Mouse (Mus musculus): ENCODE data around the gene Olfr739. TPM values are rescaled to one million over a fixed set of nuclear protein-coding genes. Genes with fewer than 3 reads are reported as not detected.

Gene Olfr739
- not detected in 2 replicates for polyA plus RNA-seq (2015; fragmentation: Nextera tagmentation; extraction: Ambion mirVana)

DNA sequence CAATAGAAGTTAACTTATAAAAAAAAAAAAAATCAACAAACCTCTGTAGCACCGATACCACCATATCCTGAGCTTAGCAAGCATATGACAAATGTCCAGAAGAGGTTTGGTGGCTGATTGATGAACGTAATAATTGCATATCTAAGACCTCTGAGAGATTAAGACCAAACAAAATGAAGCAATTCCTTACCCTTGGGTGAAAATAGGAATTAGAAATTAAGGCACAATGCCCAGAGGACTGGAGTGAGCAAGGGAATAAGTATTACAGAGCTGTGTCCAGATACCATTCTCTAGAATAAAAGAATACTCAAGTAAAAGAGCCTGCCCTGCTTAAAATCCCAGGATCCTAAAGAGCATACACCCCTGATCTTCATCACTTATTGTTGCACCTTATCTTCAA is at the start of gene Olfr739:
TSS of gene Olfr739 (plus strand) at position 301 of the 400 bp plus-strand sequence.
- Histone ChIP-seq H3K9ac (no peak within 1 kb of the TSS), H3K4me1 (replicated peaks) (no peaks in the 10 kb centered on the region), H3K27me3 (no peaks in the 10 kb centered on the region), H3K4me2 (no peak within 1 kb of the TSS), H3K9me3 (no peaks in the 10 kb centered on the region), H3K4me3 (no peak within 1 kb of the TSS), H3K36me3 (no peaks in the 10 kb centered on the region), H3K27ac (replicated peaks) (no peak within 1 kb of the TSS)
- no peak for ATAC-seq (ENCODE audit: low FRiP score, low read depth)
- WGBS: 65% methylated on average over 2 of the region's 2 CpGs

DNA sequence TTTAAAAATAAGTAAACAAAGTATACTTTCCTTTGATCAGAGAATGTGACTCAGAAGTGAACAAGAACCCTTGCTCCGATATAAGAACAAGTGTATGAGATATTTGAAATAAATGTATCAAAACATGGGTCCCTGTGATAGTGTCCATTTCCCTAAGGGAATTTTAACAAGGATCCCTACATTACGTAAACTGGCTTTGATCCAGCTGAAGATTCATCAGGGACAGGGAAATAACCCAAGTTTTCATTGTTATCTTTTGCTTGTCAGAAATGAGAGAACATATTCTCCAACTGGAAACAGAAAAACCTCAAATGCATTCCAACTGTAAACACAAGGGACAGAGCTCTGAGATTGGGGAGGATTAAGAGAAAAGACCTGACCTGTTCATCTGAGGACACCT is 37.6 kb upstream of the Olfr739 start, which contains the start of gene Olfr736:
TSS of gene Olfr736 (plus strand) at position 301 of the 400 bp plus-strand sequence.
- H3K27ac ChIP-seq (replicated peaks): no peak within 1 kb of the TSS
- H3K9me3 ChIP-seq: no peaks in the 10 kb centered on the region
- H3K36me3 ChIP-seq: no peaks in the 10 kb centered on the region
- no peak within 1 kb of the TSS for H3K4me2 ChIP-seq
- no peak within 1 kb of the TSS for H3K4me3 ChIP-seq
- ATAC-seq (ENCODE audit: low FRiP score, low read depth): no peak
- no peaks in the 10 kb centered on the region for H3K4me1 ChIP-seq (replicated peaks)
- H3K9ac ChIP-seq: no peak within 1 kb of the TSS
- no peaks in the 10 kb centered on the region for H3K27me3 ChIP-seq
- 88% methylated on average over 2 of the region's 2 CpGs for WGBS

DNA sequence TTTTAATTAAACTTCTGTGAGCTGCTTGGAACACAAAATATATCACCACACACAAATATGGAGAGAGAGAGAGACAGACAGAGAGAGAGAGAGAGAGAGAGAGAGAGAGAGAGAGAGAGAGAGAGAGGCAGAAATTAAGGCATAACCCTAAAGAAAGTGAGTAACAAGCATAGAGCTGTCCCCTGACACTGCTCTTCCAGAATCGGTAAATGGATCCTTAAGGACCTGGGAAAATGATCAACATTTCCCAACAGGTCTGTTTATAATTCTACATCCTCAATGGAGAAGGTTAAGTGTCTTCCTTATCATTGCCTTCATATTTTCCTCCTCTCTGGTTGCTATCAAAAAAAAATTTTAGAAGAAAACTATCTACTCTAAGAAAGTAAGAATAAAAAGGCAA is 11.2 kb upstream of the Olfr739 start, which contains the start of gene Olfr738:
TSS of gene Olfr738 (plus strand) at position 301 of the 400 bp plus-strand sequence.
- H3K4me1 ChIP-seq (replicated peaks): no peaks in the 10 kb centered on the region
- H3K4me2 ChIP-seq: no peak within 1 kb of the TSS
- H3K9ac ChIP-seq: no peak within 1 kb of the TSS
- H3K36me3 ChIP-seq: no peaks in the 10 kb centered on the region
- ATAC-seq (ENCODE audit: low FRiP score, low read depth): no peak
- H3K27ac ChIP-seq (replicated peaks): no peak within 1 kb of the TSS
- no peaks in the 10 kb centered on the region for H3K27me3 ChIP-seq
- 93% methylated on average over 1 of the region's 1 CpGs for WGBS
- H3K9me3 ChIP-seq: no peaks in the 10 kb centered on the region
- no peak within 1 kb of the TSS for H3K4me3 ChIP-seq

DNA sequence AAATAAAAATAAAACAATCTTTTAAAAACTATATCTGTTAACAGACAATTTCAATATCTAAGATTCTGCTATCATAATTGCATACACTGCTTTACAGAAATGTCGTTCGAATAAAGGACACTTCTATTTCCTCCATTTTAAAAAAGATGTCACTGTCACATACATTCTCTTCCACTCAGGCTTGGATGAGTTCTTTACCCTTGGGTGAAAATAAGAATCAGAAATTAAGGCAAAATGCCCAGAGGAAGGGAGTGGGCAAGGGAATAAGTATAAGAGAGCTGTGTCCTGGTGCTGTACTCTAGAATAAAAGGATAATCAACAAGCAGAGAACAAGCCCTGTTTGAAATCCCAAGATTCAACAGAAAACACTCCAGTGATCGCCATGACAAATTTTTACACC is 26.8 kb downstream of the Olfr739 start, which contains the start of gene Olfr740:
TSS of gene Olfr740 (plus strand) at position 301 of the 400 bp plus-strand sequence.
- no peak for ATAC-seq (ENCODE audit: low FRiP score, low read depth)
- no peaks in the 10 kb centered on the region for H3K27me3 ChIP-seq
- no peaks in the 10 kb centered on the region for H3K4me1 ChIP-seq (replicated peaks)
- no peak within 1 kb of the TSS for H3K27ac ChIP-seq (replicated peaks)
- WGBS: 84% methylated on average over 3 of the region's 3 CpGs
- H3K36me3 ChIP-seq: no peaks in the 10 kb centered on the region
- no peak within 1 kb of the TSS for H3K4me3 ChIP-seq
- no peaks in the 10 kb centered on the region for H3K9me3 ChIP-seq
- H3K4me2 ChIP-seq: no peak within 1 kb of the TSS
- H3K9ac ChIP-seq: no peak within 1 kb of the TSS

DNA sequence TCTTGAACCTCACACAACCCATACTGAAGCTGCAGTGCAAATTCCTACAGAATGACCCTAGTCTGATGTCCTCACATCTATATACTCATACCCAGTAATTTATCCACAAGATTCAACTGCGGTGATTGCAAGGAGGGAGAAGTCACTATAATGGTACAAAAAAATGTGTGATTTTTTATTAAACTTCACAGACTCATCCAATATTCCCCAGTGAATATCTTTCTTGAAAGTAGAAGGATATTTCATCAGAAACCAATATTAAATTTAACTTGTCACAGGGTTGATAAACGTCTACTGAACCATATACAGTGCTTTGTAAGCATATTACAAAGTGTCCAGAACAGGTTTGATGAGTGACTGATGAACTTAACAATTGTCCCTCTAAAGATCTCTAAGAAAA is 54.0 kb downstream of the Olfr739 start, which contains the start of gene Olfr741:
TSS of gene Olfr741 (plus strand) at position 301 of the 400 bp plus-strand sequence.
- Histone ChIP-seq H3K27ac (replicated peaks) (no peak within 1 kb of the TSS), H3K4me1 (replicated peaks) (no peaks in the 10 kb centered on the region)

More for the DNA sequence above, 54.0 kb downstream of the Olfr739 start, which contains the start of gene Olfr741:
- no peaks in the 10 kb centered on the region for H3K9me3 ChIP-seq
- no peak within 1 kb of the TSS for H3K4me2 ChIP-seq
- no peak within 1 kb of the TSS for H3K4me3 ChIP-seq
- ATAC-seq (ENCODE audit: low FRiP score, low read depth): no peak
- H3K9ac ChIP-seq: no peak within 1 kb of the TSS
- H3K27me3 ChIP-seq: no peaks in the 10 kb centered on the region
- WGBS: 72% methylated on average over 2 of the region's 2 CpGs
- H3K36me3 ChIP-seq: no peaks in the 10 kb centered on the region

Other genes with a start within 250 kb of the Olfr739 start
- gene Olfr730, start 230.4 kb upstream of the Olfr739 start, polyA plus RNA-seq (2015; fragmentation: Nextera tagmentation; extraction: Ambion mirVana): not detected in 2 replicates
- gene Olfr731, start 176.8 kb upstream of the Olfr739 start, polyA plus RNA-seq (2015; fragmentation: Nextera tagmentation; extraction: Ambion mirVana): not detected in 2 replicates
- not detected in 2 replicates for gene Olfr732, start 134.4 kb upstream of the Olfr739 start, polyA plus RNA-seq (2015; fragmentation: Nextera tagmentation; extraction: Ambion mirVana)
- not detected in 2 replicates for gene Olfr733, start 117.1 kb upstream of the Olfr739 start, polyA plus RNA-seq (2015; fragmentation: Nextera tagmentation; extraction: Ambion mirVana)
- not detected in 2 replicates for gene Olfr734, start 91.9 kb upstream of the Olfr739 start, polyA plus RNA-seq (2015; fragmentation: Nextera tagmentation; extraction: Ambion mirVana)
- gene Olfr735, start 69.8 kb upstream of the Olfr739 start, polyA plus RNA-seq (2015; fragmentation: Nextera tagmentation; extraction: Ambion mirVana): not detected in 2 replicates
- gene Tlr11, start 60.7 kb upstream of the Olfr739 start, polyA plus RNA-seq (2015; fragmentation: Nextera tagmentation; extraction: Ambion mirVana): not detected in 2 replicates
- gene Olfr736, start 37.5 kb upstream of the Olfr739 start, polyA plus RNA-seq (2015; fragmentation: Nextera tagmentation; extraction: Ambion mirVana): not detected in 2 replicates
- not detected in 2 replicates for gene Olfr738, start 11.1 kb upstream of the Olfr739 start, polyA plus RNA-seq (2015; fragmentation: Nextera tagmentation; extraction: Ambion mirVana)
- gene Olfr740, start 26.9 kb downstream of the Olfr739 start, polyA plus RNA-seq (2015; fragmentation: Nextera tagmentation; extraction: Ambion mirVana): not detected in 2 replicates
- gene Olfr741, start 54.1 kb downstream of the Olfr739 start, polyA plus RNA-seq (2015; fragmentation: Nextera tagmentation; extraction: Ambion mirVana): not detected in 2 replicates
- gene Olfr742, start 85.0 kb downstream of the Olfr739 start, polyA plus RNA-seq (2015; fragmentation: Nextera tagmentation; extraction: Ambion mirVana): not detected in 2 replicates
- gene Olfr743, start 103.2 kb downstream of the Olfr739 start, polyA plus RNA-seq (2015; fragmentation: Nextera tagmentation; extraction: Ambion mirVana): not detected in 2 replicates
- gene Olfr744, start 196.3 kb downstream of the Olfr739 start, polyA plus RNA-seq (2015; fragmentation: Nextera tagmentation; extraction: Ambion mirVana): not detected in 2 replicates
- gene Olfr745, start 220.8 kb downstream of the Olfr739 start, polyA plus RNA-seq (2015; fragmentation: Nextera tagmentation; extraction: Ambion mirVana): not detected in 2 replicates
- gene Olfr746, start 228.5 kb downstream of the Olfr739 start, polyA plus RNA-seq (2015; fragmentation: Nextera tagmentation; extraction: Ambion mirVana): not detected in 2 replicates